In the genomic region with DNA sequence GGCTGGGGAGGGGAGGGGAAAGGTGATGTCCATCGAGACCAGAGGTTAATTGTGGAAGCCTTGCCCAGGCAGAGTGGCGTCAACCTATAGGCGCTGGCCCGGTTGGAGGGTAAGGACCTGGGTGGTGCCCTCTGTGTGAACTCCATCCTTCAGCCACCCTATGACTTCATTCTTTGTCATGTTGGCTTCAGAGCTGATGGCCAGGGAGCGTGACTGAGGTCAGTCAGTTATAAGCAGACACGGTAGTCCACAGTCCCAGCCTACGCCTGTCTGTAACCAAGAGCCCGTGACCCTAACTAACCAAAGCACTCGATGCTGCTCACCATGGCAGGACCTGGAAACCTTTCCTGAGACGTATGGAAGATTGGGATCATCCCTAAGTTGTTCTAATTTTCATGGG, we compare ENCODE assay signal across 13 mouse cellular contexts. TPM values are rescaled to one million over a fixed set of nuclear protein-coding genes. Genes with fewer than 3 reads are reported as not detected.
"Had no signal": no experiment of that assay in that cellular context is flagged by ENCODE, and none has a peak within 500 bp of the region (broad histone marks: within the 10 kb centered on the region; RNA-seq: fewer than 3 reads in every experiment).

No protein-coding gene starts in this region.

- H3K27ac ChIP-seq: left cerebral cortex, adult 2 months; liver, embryonic 13.5 days; stomach, embryonic 15.5 days had no signal

- H3K9ac ChIP-seq: liver, embryonic 13.5 days; stomach, embryonic 15.5 days had no signal

- H3K4me2 ChIP-seq: liver, embryonic 13.5 days; midbrain, embryonic 11.5 days; stomach, embryonic 15.5 days had no signal

- H3K9me3 ChIP-seq: liver, embryonic 13.5 days; stomach, embryonic 15.5 days had no signal

- DNase-seq: kidney, adult 2 months; kidney, postnatal 25 days; layer of hippocampus, postnatal 36 days; liver, embryonic 13.5 days; lung, adult 2 months; lung, postnatal 14 days; lung, postnatal 4 days; midbrain, embryonic 14.5 days; thymus, postnatal 25 days had no signal

- H3K36me3 ChIP-seq: liver, embryonic 13.5 days; stomach, embryonic 15.5 days had no signal

- H3K4me3 ChIP-seq: left cerebral cortex, adult 2 months; liver, embryonic 13.5 days; stomach, embryonic 15.5 days had no signal

- H3K27me3 ChIP-seq: liver, embryonic 13.5 days; stomach, embryonic 15.5 days had no signal

RNA-seq across cellular contexts. Expression of gene Rsph1, which starts 35.5 kb away (rescaled TPM):
- total RNA-seq: liver, adult 2 months had no signal
- polyA plus RNA-seq: liver, adult 2 months had no signal
